Mouse (Mus musculus) MEL (cell line): ENCODE results near the gene Uggt1. TPM values are rescaled to one million over a fixed set of nuclear protein-coding genes. Genes with fewer than 3 reads are reported as not detected.

Source experiments
- DNase-seq: peaks from one replicate; pipeline ENCODE4 v3.0.0; 2011; ENCODE audit warnings: low read depth, low spot score
- H3K27ac ChIP-seq: 2 replicates; pipeline ENCODE4 v1.5.1; 2012; ENCODE audit warnings: low read depth, mild to moderate bottlenecking, control low read depth, low read length, moderate library complexity; ENCODE audit not compliant: control insufficient read depth
- H3K27me3 ChIP-seq, 2 experiments: fragments of 150-350 bp in 1 of 2; sonication (generic) in 1 of 2; 2 replicates each; pipeline ENCODE4 v1.6.1; 2012; ENCODE audit warnings: low read length in 2 of 2, mild to moderate bottlenecking in 2 of 2, improper control_type of control experiment in 1 of 2, moderate library complexity in 1 of 2; ENCODE audit not compliant: insufficient read depth in 2 of 2, control insufficient read depth in 1 of 2
- H3K36me3 ChIP-seq, 2 experiments: 2 replicates each; pipeline ENCODE4 v1.6.1; 2012 to 2014; ENCODE audit warnings: low read length in 2 of 2, improper control_type of control experiment in 1 of 2, inconsistent platforms in 1 of 2, mild to moderate bottlenecking in 1 of 2; ENCODE audit not compliant: insufficient read depth in 2 of 2, control insufficient read depth in 1 of 2
- H3K4me1 ChIP-seq, 2 experiments: fragments of 150-350 bp in 1 of 2; sonication (generic) in 1 of 2; 2 replicates each; pipeline ENCODE4 v1.6.1; 2012; ENCODE audit warnings: low read length in 2 of 2, improper control_type of control experiment in 1 of 2, mild to moderate bottlenecking in 1 of 2; ENCODE audit not compliant: insufficient read depth in 2 of 2, control insufficient read depth in 1 of 2
- H3K4me3 ChIP-seq, 2 experiments: fragments of 150-350 bp in 1 of 2; sonication (generic) in 1 of 2; 2 replicates each; pipeline ENCODE4 v1.5.1; 2012; ENCODE audit warnings: low read depth in 2 of 2, low read length in 2 of 2, mild to moderate bottlenecking in 2 of 2, moderate library complexity in 2 of 2, control low read depth in 1 of 2, improper control_type of control experiment in 1 of 2; ENCODE audit not compliant: control insufficient read depth in 1 of 2, insufficient read depth in 1 of 2
- H3K79me2 ChIP-seq: 2 replicates; pipeline ENCODE4 v1.6.1; 2012; ENCODE audit warnings: mild to moderate bottlenecking, low read length, moderate library complexity; ENCODE audit not compliant: control insufficient read depth, poor library complexity, insufficient read depth
- H3K9ac ChIP-seq: 2 replicates; pipeline ENCODE4 v1.6.1; 2012; ENCODE audit warnings: low read depth, mild to moderate bottlenecking, control low read depth, low read length, moderate library complexity; ENCODE audit not compliant: control insufficient read depth, poor library complexity, severe bottlenecking
- H3K9me3 ChIP-seq: fragments of 150-350 bp; sonication (generic); replicated peaks from 2 replicates; pipeline ENCODE4 v1.6.1; 2012; ENCODE audit warnings: mild to moderate bottlenecking, low read length, improper control_type of control experiment, moderate library complexity; ENCODE audit not compliant: insufficient read depth
- BHLHE40 ChIP-seq: IDR thresholded peaks from 2 replicates; pipeline ENCODE4 v1.6.1; 2012; ENCODE audit warnings: low read depth, mild to moderate bottlenecking, inconsistent platforms, low read length, improper control_type of control experiment, borderline replicate concordance
- CHD1 ChIP-seq: IDR thresholded peaks from 2 replicates; pipeline ENCODE4 v1.6.1; 2012; ENCODE audit warnings: low read depth, mild to moderate bottlenecking, inconsistent platforms, low read length, improper control_type of control experiment
- CTCF ChIP-seq, 3 experiments: IDR thresholded peaks in 2 of 3; conservative IDR thresholded peaks in 1 of 3; 2 replicates each; pipeline ENCODE4 v1.5.1; 2011 to 2012; ENCODE audit warnings: low read length in 3 of 3, low read depth in 2 of 3, mild to moderate bottlenecking in 2 of 3, improper control_type of control experiment in 1 of 3, inconsistent platforms in 1 of 3, mixed read lengths in 1 of 3, moderate library complexity in 1 of 3; ENCODE audit not compliant: control insufficient read depth in 1 of 3, insufficient read depth in 1 of 3, poor library complexity in 1 of 3, severe bottlenecking in 1 of 3
- E2F4 ChIP-seq: IDR thresholded peaks from 2 replicates; pipeline ENCODE4 v1.6.1; 2011; ENCODE audit warnings: low read depth, low read length, improper control_type of control experiment, borderline replicate concordance
- EP300 ChIP-seq, 2 experiments: IDR thresholded peaks; 2 replicates each; pipeline ENCODE4 v1.6.1; 2011; ENCODE audit warnings: improper control_type of control experiment in 2 of 2, low read length in 2 of 2, low read depth in 1 of 2, mild to moderate bottlenecking in 1 of 2
- HCFC1 ChIP-seq: IDR thresholded peaks from 2 replicates; pipeline ENCODE4 v1.6.1; 2012; ENCODE audit warnings: low read depth, mild to moderate bottlenecking, inconsistent platforms, low read length, improper control_type of control experiment, moderate library complexity
- MAFK ChIP-seq: IDR thresholded peaks from 2 replicates; pipeline ENCODE4 v1.6.1; 2011; ENCODE audit warnings: low read depth, mild to moderate bottlenecking, low read length, improper control_type of control experiment, borderline replicate concordance
- MAZ ChIP-seq: IDR thresholded peaks from 2 replicates; pipeline ENCODE4 v1.6.1; 2012; ENCODE audit warnings: low read depth, mild to moderate bottlenecking, inconsistent platforms, low read length, improper control_type of control experiment
- MXI1 ChIP-seq: IDR thresholded peaks from 2 replicates; pipeline ENCODE4 v1.6.1; 2011; ENCODE audit warnings: mild to moderate bottlenecking, low read depth, low read length, improper control_type of control experiment
- MYC ChIP-seq: IDR thresholded peaks from 2 replicates; pipeline ENCODE4 v1.6.1; 2011; ENCODE audit warnings: low read depth, mild to moderate bottlenecking, low read length, improper control_type of control experiment, moderate library complexity
- POLR2AphosphoS2 ChIP-seq: IDR thresholded peaks from 2 replicates; pipeline ENCODE4 v1.6.1; 2011; ENCODE audit warnings: low read length, improper control_type of control experiment
- RAD21 ChIP-seq: IDR thresholded peaks from 2 replicates; pipeline ENCODE4 v1.6.1; 2011; ENCODE audit warnings: mild to moderate bottlenecking, low read depth, low read length, improper control_type of control experiment
- SMC3 ChIP-seq: IDR thresholded peaks from 2 replicates; pipeline ENCODE4 v1.6.1; 2011; ENCODE audit warnings: low read depth, low read length, improper control_type of control experiment
- TCF12 ChIP-seq: IDR thresholded peaks from 2 replicates; pipeline ENCODE4 v1.6.1; 2014; ENCODE audit warnings: low read depth, mild to moderate bottlenecking, inconsistent platforms, low read length, improper control_type of control experiment, moderate library complexity
- USF1 ChIP-seq: IDR thresholded peaks from 2 replicates; pipeline ENCODE4 v1.6.1; 2014; ENCODE audit warnings: low read depth, mild to moderate bottlenecking, inconsistent platforms, low read length, improper control_type of control experiment, moderate library complexity
- ZC3H11A ChIP-seq: IDR thresholded peaks from 2 replicates; pipeline ENCODE4 v1.6.1; 2012; ENCODE audit warnings: low read depth, mild to moderate bottlenecking, inconsistent platforms, low read length, improper control_type of control experiment
- polyA plus RNA-seq, 2 experiments: library from polyadenylated mRNA; stranded (reverse) in 1 of 2; unstranded in 1 of 2; fragments of >175 nt in 1 of 2; fragments of >200 nt in 1 of 2; gene quantifications; 2 replicates each; pipeline versions ENCODE4 v1.2.1 to v1.2.4; 2012; ENCODE audit warnings: low replicate concordance in 2 of 2, low read depth in 1 of 2; ENCODE audit not compliant: insufficient read length in 2 of 2, insufficient read depth in 1 of 2, missing spikeins in 1 of 2
- total RNA-seq: library from RNA; depleted of rRNA; stranded (reverse); fragments of 300-350 nt; gene quantifications from 2 replicates; pipeline ENCODE4 v1.2.3, GENCODE M21; 2012

Gene Uggt1
- total and polyA plus RNA-seq, 3 experiments, result 33.8 to 98.3 (median 47.9) TPM

- peak; percentile 67 for DNase-seq
- Histone ChIP-seq H3K4me3 (no peak overlapping the region), H3K9me3 (no peaks in the 10 kb centered on the region), H3K36me3 (peaks cover 0 to 29% of the 10 kb centered on the region in 2 experiments; a peak in 2 of 4 replicates), H3K79me2 (no peaks in the 10 kb centered on the region), H3K4me1 (no peaks in the 10 kb centered on the region), H3K9ac (no peak overlapping the region), H3K27me3 (no peaks in the 10 kb centered on the region), H3K27ac (no peak overlapping the region)
- TF ChIP-seq EP300 (IDR thresholded peaks at IDR 0.05; ENCODE audit: low read depth in 1 of 2, low read length in 2 of 2) (no peak), SMC3 (peak; percentile 73), USF1 (no peak), RAD21 (peak; percentile 43), CTCF (IDR thresholded peaks at IDR 0.05 in 2 of 3, conservative IDR thresholded peaks at IDR 0.05 in 1 of 3; ENCODE audit: control insufficient read depth in 1 of 3, insufficient read depth in 1 of 3, low read depth in 2 of 3, low read length in 3 of 3, poor library complexity in 1 of 3, severe bottlenecking in 1 of 3) (peak; percentile 55 to 72 (median 66))
These were observed 95.1 kb downstream of the Uggt1 start for GRCm38 (mm10) chr1:36149411-36149810.

- no peak for TF ChIP-seq ZC3H11A
- TF ChIP-seq BHLHE40, result no peak
- no peak for TF ChIP-seq MAFK
- TF ChIP-seq MXI1, result no peak
- TF ChIP-seq HCFC1, result no peak
- TF ChIP-seq MYC, result no peak
- TF ChIP-seq TCF12, result no peak
- TF ChIP-seq RAD21, result no peak
- TF ChIP-seq POLR2AphosphoS2, result no peak
- TF ChIP-seq E2F4, result no peak
- no peak for TF ChIP-seq EP300 (IDR thresholded peaks at IDR 0.05; ENCODE audit: low read depth in 1 of 2, low read length in 2 of 2)
- TF ChIP-seq CHD1, result no peak
- TF ChIP-seq MAZ, result no peak
These were observed 95.7 kb downstream of the Uggt1 start for GRCm38 (mm10) chr1:36148809-36149208.

More at GRCm38 (mm10) chr1:36148809-36149208, 95.7 kb downstream of the Uggt1 start:
- no peak for DNase-seq
- H3K9ac ChIP-seq, result no peak overlapping the region
- H3K4me3 ChIP-seq, result no peak overlapping the region
- no peaks in the 10 kb centered on the region for H3K79me2 ChIP-seq
- no peak overlapping the region for H3K27ac ChIP-seq
- peaks cover 0 to 30% of the 10 kb centered on the region in 2 experiments; a peak in 2 of 4 replicates for H3K36me3 ChIP-seq
- no peaks in the 10 kb centered on the region for H3K4me1 ChIP-seq
- no peaks in the 10 kb centered on the region for H3K27me3 ChIP-seq
- H3K9me3 ChIP-seq, result no peaks in the 10 kb centered on the region
